Mouse (Mus musculus) liver, embryonic 16.5 days (tissue): ENCODE data around the gene Gm28372. TPM values are rescaled to one million over a fixed set of nuclear protein-coding genes. Genes with fewer than 3 reads are reported as not detected.

Experiments used
- ATAC-seq: fragments of 200-750 bp; cut with Nextera tagmentation; 2 replicates; pipeline ENCODE4 v1.8.0; 2017; ENCODE audit warnings: low read depth, mild to moderate bottlenecking, moderate number of reproducible peaks, moderate library complexity
- H3K27ac ChIP-seq: fragments of 300-500 bp; sonication (generic); 2 replicates; pipeline ENCODE4 v1.5.1; 2014; ENCODE audit warnings: mild to moderate bottlenecking, low read length
- H3K27me3 ChIP-seq: fragments of 300-500 bp; sonication (generic); 2 replicates; pipeline ENCODE4 v1.6.1; 2014; ENCODE audit warnings: low read depth, low read length, mixed read lengths; ENCODE audit not compliant: control insufficient read depth, insufficient read depth
- H3K36me3 ChIP-seq: fragments of 300-500 bp; sonication (generic); 2 replicates; pipeline ENCODE4 v1.6.1; 2014; ENCODE audit warnings: mild to moderate bottlenecking; ENCODE audit not compliant: control insufficient read depth, insufficient read depth
- H3K4me1 ChIP-seq: fragments of 300-500 bp; sonication (generic); 2 replicates; pipeline ENCODE4 v1.6.1; 2014; ENCODE audit warnings: low read depth, low read length, mixed read lengths; ENCODE audit not compliant: control insufficient read depth
- H3K4me2 ChIP-seq: fragments of 300-500 bp; sonication (generic); 2 replicates; pipeline ENCODE4 v1.6.1; 2014; ENCODE audit warnings: low read depth, low read length, mixed read lengths
- H3K4me3 ChIP-seq: fragments of 300-500 bp; sonication (generic); 2 replicates; pipeline ENCODE4 v1.5.1; 2014; ENCODE audit warnings: low read depth, mild to moderate bottlenecking, low read length
- H3K9ac ChIP-seq: fragments of 300-500 bp; sonication (generic); 2 replicates; pipeline ENCODE4 v1.6.1; 2014; ENCODE audit warnings: low read depth, low read length
- H3K9me3 ChIP-seq: fragments of 300-500 bp; sonication (generic); replicated peaks from 2 replicates; pipeline ENCODE4 v1.6.1; 2016; ENCODE audit warnings: low read length; ENCODE audit not compliant: control insufficient read depth
- WGBS: fragments of 180-500 bp; shearing (Covaris S2); extraction: QIAGEN DNeasy Blood & Tissue Kit; methylation state at CpG from one replicate; pipeline ENCODE4 v1.1.7; 2014; ENCODE audit not compliant: insufficient replicate concordance; 5-methylcytosine and 5-hydroxymethylcytosine counted together
- polyA plus RNA-seq: library from polyadenylated mRNA; unstranded; fragments of >200 nt; fragmentation: Nextera tagmentation; extraction: Ambion mirVana; gene quantifications from 2 replicates; pipeline ENCODE4 v1.2.1, GENCODE M21; 2015

The Gm28372 gene
- polyA plus RNA-seq, 1 experiment from 2014 or later, result not detected

DNA sequence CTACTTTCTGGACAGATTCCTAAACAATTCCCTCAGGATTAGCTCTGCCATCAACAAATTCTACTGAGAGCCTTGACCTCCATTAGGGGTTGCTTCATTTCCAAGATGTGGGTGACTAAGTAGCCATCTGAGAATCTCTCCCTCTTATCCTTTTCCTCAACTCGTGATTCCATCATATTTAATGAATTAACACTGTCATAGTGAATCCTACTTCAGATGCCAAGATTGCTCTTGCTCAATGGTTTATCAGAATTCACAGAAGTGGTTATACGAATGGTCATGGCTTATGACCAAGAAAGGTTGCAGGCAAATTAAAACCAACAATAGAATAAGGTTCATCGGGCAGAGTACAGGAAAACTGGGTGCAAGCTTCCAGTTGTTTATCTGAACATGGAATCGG is 3.1 kb upstream of the Gm28372 start:
- WGBS, result 58% methylated on average over 4 of the region's 4 CpGs
- H3K27ac ChIP-seq, result no peak overlapping the region
- ATAC-seq, result no peak

DNA sequence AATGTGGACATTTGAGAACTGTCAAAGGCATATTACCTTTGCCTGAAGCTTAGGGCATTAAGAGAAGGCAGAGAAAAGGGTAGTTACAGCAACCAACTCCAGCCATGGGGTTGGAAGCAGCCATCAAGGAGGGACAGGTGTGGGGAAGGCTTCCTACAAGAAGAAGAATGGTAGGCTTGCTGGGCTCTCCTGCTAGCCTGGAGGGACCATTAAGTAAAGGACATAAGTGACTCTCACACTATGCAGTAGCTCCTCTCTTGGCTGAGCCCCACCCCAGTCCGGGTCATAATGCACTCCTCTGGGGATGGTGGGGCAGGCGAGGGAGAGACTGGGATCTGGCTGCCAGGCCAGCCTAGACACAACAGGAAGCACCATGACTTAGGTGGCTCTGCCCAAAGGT is 1.1 kb downstream of the Gm28372 start, which contains the start of gene Tmem239:
Gene Tmem239 (plus strand): TSS at position 301 of the 400 bp plus-strand sequence.
- ATAC-seq, result no peak
- H3K36me3 ChIP-seq, result no peaks in the 10 kb centered on the region
- H3K27ac ChIP-seq, result no peak within 1 kb of the TSS
- H3K4me3 ChIP-seq, result no peak within 1 kb of the TSS
- no peak within 1 kb of the TSS for H3K4me2 ChIP-seq
- H3K9me3 ChIP-seq, result no peaks in the 10 kb centered on the region
- H3K9ac ChIP-seq, result no peak within 1 kb of the TSS
- H3K27me3 ChIP-seq, result no peaks in the 10 kb centered on the region
- no peaks in the 10 kb centered on the region for H3K4me1 ChIP-seq
- 54% methylated on average over 2 of the region's 2 CpGs for WGBS

More for the DNA sequence above, 3.1 kb upstream of the Gm28372 start:
- no peaks in the 10 kb centered on the region for H3K36me3 ChIP-seq
- H3K4me2 ChIP-seq, result no peak overlapping the region
- no peak overlapping the region for H3K9ac ChIP-seq
- no peaks in the 10 kb centered on the region for H3K4me1 ChIP-seq
- H3K9me3 ChIP-seq, result no peaks in the 10 kb centered on the region
- H3K27me3 ChIP-seq, result peaks cover 23% of the 10 kb centered on the region
- H3K4me3 ChIP-seq, result no peak overlapping the region

DNA sequence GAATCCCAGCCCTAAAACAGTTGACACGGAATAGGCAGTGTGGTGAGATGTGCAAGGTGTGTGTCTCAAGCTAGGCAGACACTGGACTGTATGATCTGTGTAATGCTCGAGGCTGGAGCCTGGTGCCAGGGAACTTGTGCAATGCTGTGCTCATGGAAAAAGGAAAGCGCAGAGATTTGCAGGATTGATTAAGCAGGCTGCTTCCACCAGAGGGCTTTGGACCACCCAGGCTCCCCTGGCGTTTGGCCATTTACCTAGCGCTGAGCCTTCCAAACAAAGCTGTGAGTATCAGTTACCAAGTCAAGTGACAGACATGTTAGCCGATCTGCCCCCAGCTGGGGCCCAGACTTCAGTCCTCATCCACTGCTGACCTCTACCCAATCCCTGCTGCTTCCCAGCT is 3.2 kb downstream of the Gm28372 start:
- H3K4me2 ChIP-seq, result no peak overlapping the region
- no peaks in the 10 kb centered on the region for H3K27me3 ChIP-seq
- ATAC-seq, result no peak
- no peak overlapping the region for H3K4me3 ChIP-seq
- H3K27ac ChIP-seq, result no peak overlapping the region
- H3K9ac ChIP-seq, result no peak overlapping the region
- H3K9me3 ChIP-seq, result no peaks in the 10 kb centered on the region
- 35% methylated on average over 6 of the region's 6 CpGs for WGBS
- no peaks in the 10 kb centered on the region for H3K4me1 ChIP-seq
- H3K36me3 ChIP-seq, result no peaks in the 10 kb centered on the region

DNA sequence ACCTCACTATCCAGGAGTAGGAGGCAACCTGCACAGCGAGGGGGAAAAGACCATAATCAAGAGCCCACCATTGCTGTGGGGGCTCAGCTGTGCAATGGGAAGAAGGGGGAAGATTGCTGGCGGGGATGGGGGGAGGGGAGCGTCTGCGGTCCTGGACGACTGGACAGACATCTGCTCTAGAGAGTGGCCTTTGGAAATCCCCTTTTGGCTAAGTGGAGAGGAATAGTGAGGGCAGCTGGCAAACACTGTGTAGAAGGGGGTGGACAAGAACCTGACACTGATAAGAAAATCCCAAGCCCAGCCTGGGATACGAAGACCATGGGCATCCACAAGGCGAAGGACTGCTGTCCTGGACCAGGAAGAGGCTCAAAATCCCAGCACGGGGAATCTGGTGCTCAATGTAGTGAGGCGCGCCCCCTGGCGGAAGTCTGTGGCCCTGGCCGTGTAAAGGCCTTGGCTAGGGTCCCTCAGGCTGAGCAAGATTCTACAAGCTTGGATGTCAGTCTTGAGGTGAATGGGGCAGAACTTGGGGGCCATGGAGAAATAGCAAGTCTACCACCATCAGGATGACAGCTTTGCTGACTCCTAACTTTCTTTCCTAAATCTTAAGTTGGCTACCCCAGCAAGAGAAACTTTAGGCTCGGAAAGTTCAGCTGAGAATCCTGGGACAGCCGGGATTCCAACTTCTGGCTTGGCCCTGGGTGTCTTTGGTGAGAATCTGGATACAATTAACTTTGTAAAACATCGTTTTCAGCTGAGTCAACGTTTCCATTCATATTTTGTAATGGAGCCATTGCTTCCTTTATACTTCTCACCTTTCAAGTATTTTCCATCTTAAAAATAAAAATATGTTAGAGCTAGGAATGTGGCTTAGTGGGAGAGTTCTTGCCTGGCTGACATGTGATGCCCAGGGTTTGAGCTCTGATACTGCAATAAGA is 6.8 kb downstream of the Gm28372 start:
- Histone ChIP-seq H3K9ac (no peak overlapping the region), H3K36me3 (no peaks in the 10 kb centered on the region), H3K9me3 (no peaks in the 10 kb centered on the region), H3K4me3 (no peak overlapping the region), H3K27me3 (no peaks in the 10 kb centered on the region), H3K4me1 (no peaks in the 10 kb centered on the region), H3K27ac (no peak overlapping the region), H3K4me2 (no peak overlapping the region)
- ATAC-seq, result no peak
- 32% methylated on average over 16 of the region's 16 CpGs for WGBS

DNA sequence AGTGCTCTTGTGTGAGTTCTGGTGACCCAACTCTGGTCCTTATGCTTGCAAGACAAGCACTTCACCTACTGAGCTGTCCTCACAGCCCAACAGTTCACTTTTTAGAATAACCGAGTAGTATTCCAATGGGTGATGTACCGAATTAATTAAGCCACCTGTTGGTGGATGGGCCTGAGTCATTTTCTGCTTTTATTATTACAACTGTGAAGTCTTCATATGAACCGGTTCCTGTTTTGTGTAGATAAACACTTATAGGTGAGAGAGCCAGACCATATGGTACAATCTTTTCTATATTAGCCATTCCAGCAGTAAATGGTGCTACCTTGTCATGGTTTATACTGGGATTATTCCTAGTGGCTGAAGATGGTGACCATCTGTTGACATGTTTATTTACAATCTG is 7.7 kb downstream of the Gm28372 start:
- H3K36me3 ChIP-seq, result no peaks in the 10 kb centered on the region
- WGBS, result 62% methylated on average over 3 of the region's 3 CpGs
- no peak overlapping the region for H3K27ac ChIP-seq
- H3K4me2 ChIP-seq, result no peak overlapping the region
- no peaks in the 10 kb centered on the region for H3K27me3 ChIP-seq
- no peak for ATAC-seq
- no peak overlapping the region for H3K9ac ChIP-seq
- no peaks in the 10 kb centered on the region for H3K4me1 ChIP-seq
- H3K4me3 ChIP-seq, result no peak overlapping the region
- no peaks in the 10 kb centered on the region for H3K9me3 ChIP-seq

DNA sequence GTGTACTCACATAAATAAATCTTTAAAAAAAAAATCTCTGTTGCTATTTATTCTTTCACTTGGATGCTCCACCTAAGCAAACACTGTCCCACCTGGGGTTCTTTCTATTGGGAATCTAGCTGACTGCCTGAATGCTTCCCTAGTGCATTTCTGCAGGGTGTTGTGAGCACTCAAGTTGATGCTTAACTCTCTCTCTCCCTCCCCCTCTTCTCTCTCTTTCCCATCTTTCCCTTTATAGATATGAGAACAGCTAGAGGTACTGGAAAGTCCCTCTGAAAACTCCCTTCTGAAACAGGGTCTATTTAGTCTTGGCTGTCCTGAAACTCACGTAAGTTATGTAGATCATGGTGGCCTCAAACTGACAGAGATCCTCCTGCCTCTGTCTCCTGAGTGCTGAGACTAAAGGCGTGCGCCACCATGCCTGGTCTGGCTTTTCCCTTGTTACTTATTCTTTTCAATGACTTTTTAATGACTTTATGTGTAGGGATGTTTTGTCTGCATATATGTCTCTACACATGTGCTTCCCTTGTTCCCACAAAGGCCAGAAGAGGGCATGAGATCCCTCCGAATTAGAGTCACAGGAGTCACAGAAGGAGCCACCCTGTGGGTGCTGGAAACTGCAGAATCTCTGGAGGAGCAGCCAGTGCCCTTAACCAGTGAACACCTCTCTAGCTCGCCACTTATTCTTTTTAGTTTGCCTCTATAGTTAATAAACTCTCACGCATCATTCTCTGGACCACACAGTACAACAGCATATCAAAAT is 9.2 kb downstream of the Gm28372 start:
- Histone ChIP-seq H3K9ac (no peak overlapping the region), H3K4me3 (no peak overlapping the region), H3K4me1 (no peaks in the 10 kb centered on the region), H3K4me2 (no peak overlapping the region), H3K36me3 (no peaks in the 10 kb centered on the region), H3K9me3 (no peaks in the 10 kb centered on the region), H3K27me3 (no peaks in the 10 kb centered on the region), H3K27ac (no peak overlapping the region)
- ATAC-seq, result no peak
- WGBS, result 62% methylated on average over 6 of the region's 6 CpGs

DNA sequence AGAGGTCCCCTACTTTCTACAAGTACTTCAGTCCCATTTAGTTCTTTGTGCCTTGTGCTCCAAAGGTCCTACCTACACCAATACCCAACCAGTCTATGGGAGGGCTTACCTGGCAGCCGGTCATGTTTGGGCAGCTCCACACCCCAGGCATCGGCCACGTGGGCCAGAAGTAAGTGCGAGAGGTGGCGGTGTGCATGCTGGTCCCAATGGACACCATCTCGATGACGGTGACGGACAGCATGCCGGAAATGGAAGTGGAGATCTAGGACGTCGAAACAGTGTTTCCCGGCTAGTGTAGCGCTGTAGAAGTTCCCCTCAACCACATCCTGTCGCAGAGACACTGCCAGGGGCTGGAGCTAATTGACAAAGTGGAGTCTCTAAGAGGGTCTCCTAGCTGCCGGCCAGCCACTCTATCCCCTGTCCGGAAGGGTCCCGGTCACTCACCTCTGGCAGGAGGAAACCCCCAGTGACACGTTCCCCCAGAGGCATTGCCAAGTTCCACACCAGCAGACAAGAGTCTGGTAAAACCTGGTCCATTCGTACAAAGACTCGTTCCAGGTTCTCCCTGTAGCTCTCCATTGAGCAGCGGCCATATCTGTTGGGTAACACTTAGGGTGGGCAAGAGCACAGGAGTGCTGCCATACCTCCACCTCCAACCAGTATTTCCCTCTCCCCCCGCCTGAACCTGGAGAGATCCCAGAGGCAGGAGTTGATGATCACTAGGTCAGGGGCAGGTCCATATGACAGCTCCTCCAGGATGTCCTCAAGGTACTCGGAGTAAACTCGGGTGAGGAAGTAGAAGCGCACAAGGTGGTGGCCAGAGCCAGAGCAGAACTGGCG is 17.0 kb downstream of the Gm28372 start:
- WGBS, result 81% methylated on average over 26 of the region's 26 CpGs
- no peak overlapping the region for H3K4me3 ChIP-seq
- no peak for ATAC-seq
- no peaks in the 10 kb centered on the region for H3K9me3 ChIP-seq
- H3K27ac ChIP-seq, result no peak overlapping the region
- H3K4me1 ChIP-seq, result peaks cover 14% of the 10 kb centered on the region
- no peak overlapping the region for H3K9ac ChIP-seq
- H3K36me3 ChIP-seq, result no peaks in the 10 kb centered on the region
- no peaks in the 10 kb centered on the region for H3K27me3 ChIP-seq
- H3K4me2 ChIP-seq, result no peak overlapping the region

DNA sequence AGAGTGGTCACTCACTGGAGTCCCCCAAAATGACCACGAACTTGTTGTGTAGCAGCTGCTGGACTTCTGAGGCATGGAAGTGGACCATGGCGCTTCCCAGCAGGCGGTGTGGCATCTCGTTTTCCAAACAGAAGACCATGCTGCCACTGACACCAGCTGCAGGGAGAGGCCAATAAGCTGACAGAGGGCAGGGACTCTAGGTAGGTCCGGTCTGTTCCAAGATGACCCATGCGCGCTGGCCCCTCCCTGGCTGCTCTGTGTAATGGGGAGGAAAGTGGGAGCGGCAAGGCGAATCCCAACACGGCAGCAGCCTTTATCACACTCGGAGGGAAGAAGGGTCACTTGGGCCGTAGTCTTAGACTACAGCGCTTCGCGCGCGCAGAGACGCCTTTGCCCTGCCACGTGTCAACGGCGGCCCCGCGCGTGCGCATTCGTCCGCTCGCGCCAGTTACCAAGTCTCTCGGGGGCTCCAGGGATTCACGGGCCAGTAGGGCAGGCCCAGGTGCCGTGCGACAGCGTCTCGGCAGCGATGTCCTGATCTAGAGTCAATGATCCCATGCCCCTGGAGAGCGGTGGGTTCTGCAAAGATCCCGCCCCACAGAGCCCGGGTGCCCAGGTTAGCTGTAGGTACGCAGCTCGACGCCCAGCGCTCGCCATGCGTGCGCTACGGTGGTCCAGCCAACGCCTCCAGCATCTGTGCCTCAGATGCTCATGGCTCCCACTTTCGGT is 18.5 kb downstream of the Gm28372 start:
- peaks cover 14% of the 10 kb centered on the region for H3K4me1 ChIP-seq
- peak overlapping the region; percentile 83 for H3K27ac ChIP-seq
- peak overlapping the region; percentile 86 for H3K9ac ChIP-seq
- no peaks in the 10 kb centered on the region for H3K36me3 ChIP-seq
- H3K4me2 ChIP-seq, result peak overlapping the region; percentile 96
- ATAC-seq, result peak; percentile 49
- WGBS, result 16% methylated on average over 49 of the region's 49 CpGs
- H3K9me3 ChIP-seq, result no peaks in the 10 kb centered on the region
- H3K4me3 ChIP-seq, result peak overlapping the region; percentile 87
- H3K27me3 ChIP-seq, result no peaks in the 10 kb centered on the region
